Mouse (Mus musculus) spleen, adult 2 months (tissue): ENCODE measurements around the gene Adamtsl3.

Experiments used
- CTCF ChIP-seq: fragments of 200-500 bp; IDR thresholded peaks from 2 replicates; pipeline ENCODE4 v1.5.1; 2011; ENCODE audit warnings: mild to moderate bottlenecking, inconsistent platforms; ENCODE audit not compliant: insufficient read depth, insufficient read length, insufficient replicate concordance; ENCODE audit errors: extremely low read depth
- POLR2A ChIP-seq: fragments of 200-500 bp; IDR thresholded peaks from 2 replicates; pipeline ENCODE4 v1.6.1; 2011; ENCODE audit warnings: low read depth, low read length, inconsistent platforms

- TF ChIP-seq POLR2A (no peak), CTCF (no peak)
These were observed 3.7 kb downstream of the Adamtsl3 start for GRCm38 (mm10) chr7:82339214-82339613.
